Mouse (Mus musculus): ENCODE measurements around the gene Chsy1. TPM values are rescaled to one million over a fixed set of nuclear protein-coding genes. Genes with fewer than 3 reads are reported as not detected.

Gene Chsy1
- polyA plus RNA-seq, 1 experiment = 1.8 TPM

- Histone ChIP-seq H3K27ac (ENCODE audit: control insufficient read depth, insufficient read depth, low read depth, low read length) (no peak overlapping the region), H3K27me3 (ENCODE audit: control insufficient read depth, insufficient read depth, low read length) (no peaks in the 10 kb centered on the region)
Measured at GRCm38 (mm10) chr7:66164427-66165031, 55.2 kb downstream of the Chsy1 start.

GRCm38 (mm10) chr7:66165036-66165798 is 55.9 kb downstream of the Chsy1 start:
- Histone ChIP-seq H3K36me3 (ENCODE audit: control insufficient read depth, insufficient read depth, low read length) (no peaks in the 10 kb centered on the region), H3K4me3 (ENCODE audit: control insufficient read depth, low read depth, low read length) (no peak overlapping the region), H3K27ac (ENCODE audit: control insufficient read depth, insufficient read depth, low read depth, low read length) (no peak overlapping the region), H3K27me3 (ENCODE audit: control insufficient read depth, insufficient read depth, low read length) (no peaks in the 10 kb centered on the region), H3K4me1 (ENCODE audit: control insufficient read depth, insufficient read depth, low read length) (no peaks in the 10 kb centered on the region)
- no peak for TF ChIP-seq CTCF (IDR thresholded peaks at IDR 0.05; ENCODE audit: control insufficient read depth, insufficient read depth, insufficient replicate concordance, low read depth, low read length)

More at GRCm38 (mm10) chr7:66164427-66165031, 55.2 kb downstream of the Chsy1 start:
- Histone ChIP-seq H3K4me3 (ENCODE audit: control insufficient read depth, low read depth, low read length) (no peak overlapping the region), H3K4me1 (ENCODE audit: control insufficient read depth, insufficient read depth, low read length) (no peaks in the 10 kb centered on the region), H3K36me3 (ENCODE audit: control insufficient read depth, insufficient read depth, low read length) (no peaks in the 10 kb centered on the region)
- TF ChIP-seq POLR2A (IDR thresholded peaks at IDR 0.05; ENCODE audit: control insufficient read depth, low read depth, low read length) (no peak), CTCF (IDR thresholded peaks at IDR 0.05; ENCODE audit: control insufficient read depth, insufficient read depth, insufficient replicate concordance, low read depth, low read length) (no peak)

GRCm38 (mm10) chr7:66168877-66169276 is 59.6 kb downstream of the Chsy1 start:
- H3K27me3 ChIP-seq (ENCODE audit: control insufficient read depth, insufficient read depth, low read length) = no peaks in the 10 kb centered on the region
- no peaks in the 10 kb centered on the region for H3K36me3 ChIP-seq (ENCODE audit: control insufficient read depth, insufficient read depth, low read length)
- H3K27ac ChIP-seq (ENCODE audit: control insufficient read depth, insufficient read depth, low read depth, low read length) = no peak overlapping the region; the same call in 1 of the 2 replicates
- H3K4me3 ChIP-seq (ENCODE audit: control insufficient read depth, low read depth, low read length) = no peak overlapping the region
- H3K4me1 ChIP-seq (ENCODE audit: control insufficient read depth, insufficient read depth, low read length) = no peaks in the 10 kb centered on the region
- TF ChIP-seq POLR2A (IDR thresholded peaks at IDR 0.05; ENCODE audit: control insufficient read depth, low read depth, low read length) = no peak
- TF ChIP-seq CTCF (IDR thresholded peaks at IDR 0.05; ENCODE audit: control insufficient read depth, insufficient read depth, insufficient replicate concordance, low read depth, low read length) = no peak

- no peaks in the 10 kb centered on the region for H3K36me3 ChIP-seq (ENCODE audit: control insufficient read depth, insufficient read depth, low read length)
- no peaks in the 10 kb centered on the region for H3K27me3 ChIP-seq (ENCODE audit: control insufficient read depth, insufficient read depth, low read length)
- H3K4me1 ChIP-seq (ENCODE audit: control insufficient read depth, insufficient read depth, low read length) = no peaks in the 10 kb centered on the region
- H3K27ac ChIP-seq (ENCODE audit: control insufficient read depth, insufficient read depth, low read depth, low read length) = no peak overlapping the region; the same call in 1 of the 2 replicates
- no peak overlapping the region for H3K4me3 ChIP-seq (ENCODE audit: control insufficient read depth, low read depth, low read length)
- TF ChIP-seq CTCF (IDR thresholded peaks at IDR 0.05; ENCODE audit: control insufficient read depth, insufficient read depth, insufficient replicate concordance, low read depth, low read length) = no peak
- TF ChIP-seq POLR2A (IDR thresholded peaks at IDR 0.05; ENCODE audit: control insufficient read depth, low read depth, low read length) = no peak
Measured at GRCm38 (mm10) chr7:66169476-66169875, 60.2 kb downstream of the Chsy1 start.

GRCm38 (mm10) chr7:66170802-66171505 is 61.6 kb downstream of the Chsy1 start:
- no peak overlapping the region for H3K27ac ChIP-seq (ENCODE audit: control insufficient read depth, insufficient read depth, low read depth, low read length)
- no peaks in the 10 kb centered on the region for H3K4me1 ChIP-seq (ENCODE audit: control insufficient read depth, insufficient read depth, low read length)
- H3K36me3 ChIP-seq (ENCODE audit: control insufficient read depth, insufficient read depth, low read length) = no peaks in the 10 kb centered on the region
- no peaks in the 10 kb centered on the region for H3K27me3 ChIP-seq (ENCODE audit: control insufficient read depth, insufficient read depth, low read length)
- H3K4me3 ChIP-seq (ENCODE audit: control insufficient read depth, low read depth, low read length) = no peak overlapping the region
- no peak for TF ChIP-seq POLR2A (IDR thresholded peaks at IDR 0.05; ENCODE audit: control insufficient read depth, low read depth, low read length)
- no peak for TF ChIP-seq CTCF (IDR thresholded peaks at IDR 0.05; ENCODE audit: control insufficient read depth, insufficient read depth, insufficient replicate concordance, low read depth, low read length)

GRCm38 (mm10) chr7:66175738-66176137 is 66.4 kb downstream of the Chsy1 start:
- no peaks in the 10 kb centered on the region for H3K4me1 ChIP-seq (ENCODE audit: control insufficient read depth, insufficient read depth, low read length)
- no peak overlapping the region for H3K27ac ChIP-seq (ENCODE audit: control insufficient read depth, insufficient read depth, low read depth, low read length)
- H3K4me3 ChIP-seq (ENCODE audit: control insufficient read depth, low read depth, low read length) = no peak overlapping the region
- H3K27me3 ChIP-seq (ENCODE audit: control insufficient read depth, insufficient read depth, low read length) = no peaks in the 10 kb centered on the region
- TF ChIP-seq POLR2A (IDR thresholded peaks at IDR 0.05; ENCODE audit: control insufficient read depth, low read depth, low read length) = no peak
- TF ChIP-seq CTCF (IDR thresholded peaks at IDR 0.05; ENCODE audit: control insufficient read depth, insufficient read depth, insufficient replicate concordance, low read depth, low read length) = no peak
- no peaks in the 10 kb centered on the region for H3K36me3 ChIP-seq (ENCODE audit: control insufficient read depth, insufficient read depth, low read length)

- TF ChIP-seq CTCF (IDR thresholded peaks at IDR 0.05; ENCODE audit: control insufficient read depth, insufficient read depth, insufficient replicate concordance, low read depth, low read length) (no peak), POLR2A (IDR thresholded peaks at IDR 0.05; ENCODE audit: control insufficient read depth, low read depth, low read length) (no peak)
- H3K36me3 ChIP-seq (ENCODE audit: control insufficient read depth, insufficient read depth, low read length) = no peaks in the 10 kb centered on the region
- no peak overlapping the region for H3K4me3 ChIP-seq (ENCODE audit: control insufficient read depth, low read depth, low read length)
- H3K27me3 ChIP-seq (ENCODE audit: control insufficient read depth, insufficient read depth, low read length) = no peaks in the 10 kb centered on the region
- H3K4me1 ChIP-seq (ENCODE audit: control insufficient read depth, insufficient read depth, low read length) = no peaks in the 10 kb centered on the region
- H3K27ac ChIP-seq (ENCODE audit: control insufficient read depth, insufficient read depth, low read depth, low read length) = no peak overlapping the region
Measured at GRCm38 (mm10) chr7:66176256-66176655, 66.9 kb downstream of the Chsy1 start.

Data from testis, adult 2 months (tissue).